Mouse (Mus musculus) intestine, postnatal 0 days (tissue): Measurements from ENCODE around the gene Gm29423. TPM values are rescaled to one million over a fixed set of nuclear protein-coding genes. Genes with fewer than 3 reads are reported as not detected.
"Not testable (repeated sequence)": the region's sequence is repeated elsewhere in the genome, so short reads cannot be mapped to it uniquely, and the experiment has no call there.

ENCODE experiments used
- ATAC-seq: fragments of 200-750 bp; cut with Nextera tagmentation; 2 replicates; pipeline ENCODE4 v1.8.0; 2017; ENCODE audit warnings: mild to moderate bottlenecking, moderate TSS enrichment, moderate library complexity
- H3K27ac ChIP-seq: fragments of 300-500 bp; sonication (generic); 2 replicates; pipeline ENCODE4 v1.5.1; 2014; ENCODE audit warnings: mild to moderate bottlenecking, low read depth, low read length, moderate library complexity
- H3K27me3 ChIP-seq: fragments of 300-500 bp; sonication (generic); replicated peaks from 2 replicates; pipeline ENCODE4 v1.6.1; 2014; ENCODE audit warnings: low read length, mixed read lengths; ENCODE audit not compliant: control insufficient read depth, insufficient read depth
- H3K36me3 ChIP-seq: fragments of 300-500 bp; sonication (generic); 2 replicates; pipeline ENCODE4 v1.6.1; 2014; ENCODE audit warnings: mild to moderate bottlenecking, moderate library complexity; ENCODE audit not compliant: control insufficient read depth, insufficient read depth
- H3K4me1 ChIP-seq: fragments of 300-500 bp; sonication (generic); replicated peaks from 2 replicates; pipeline ENCODE4 v1.6.1; 2014; ENCODE audit warnings: antibody characterized with exemption, low read length, mixed read lengths; ENCODE audit not compliant: control insufficient read depth, insufficient read depth
- H3K4me2 ChIP-seq: fragments of 300-500 bp; sonication (generic); replicated peaks from 2 replicates; pipeline ENCODE4 v1.6.1; 2014; ENCODE audit warnings: low read depth, mild to moderate bottlenecking, moderate library complexity
- H3K4me3 ChIP-seq: fragments of 300-500 bp; sonication (generic); 2 replicates; pipeline ENCODE4 v1.5.1; 2014; ENCODE audit warnings: low read depth, low read length
- H3K9ac ChIP-seq: fragments of 300-500 bp; sonication (generic); 2 replicates; pipeline ENCODE4 v1.6.1; 2014; ENCODE audit warnings: mild to moderate bottlenecking, low read depth, low read length
- H3K9me3 ChIP-seq: fragments of 300-500 bp; sonication (generic); 2 replicates; pipeline ENCODE4 v1.6.1; 2016; ENCODE audit warnings: mixed run types; ENCODE audit not compliant: control insufficient read depth
- WGBS: fragments of 180-500 bp; shearing (Covaris S2); extraction: QIAGEN DNeasy Blood & Tissue Kit; methylation state at CpG from one replicate; pipeline ENCODE4 v1.1.7; 2014; 5-methylcytosine and 5-hydroxymethylcytosine counted together
- polyA plus RNA-seq: library from polyadenylated mRNA; unstranded; fragments of >200 nt; fragmentation: Nextera tagmentation; extraction: Ambion mirVana; gene quantifications from 2 replicates; pipeline ENCODE4 v1.2.1, GENCODE M21; 2015

The Gm29423 gene
- polyA plus RNA-seq, result not detected in 2 replicates

GRCm38 (mm10) chrY:70303187-70303586, at the start of gene Gm29423, which contains the start of gene Gm29644:
TSS of gene Gm29423 (minus strand) at chrY:70303287.
TSS of gene Gm29644 (minus strand) at chrY:70303343.
- WGBS, result no CpG with 5 or more reads among the region's 2 CpGs
- not testable (repeated sequence) for H3K4me3 ChIP-seq, ATAC-seq, H3K9ac ChIP-seq, H3K4me2 ChIP-seq, H3K27ac ChIP-seq, H3K36me3 ChIP-seq, H3K9me3 ChIP-seq, H3K4me1 ChIP-seq, H3K27me3 ChIP-seq

- H3K4me2 ChIP-seq, H3K36me3 ChIP-seq, H3K27me3 ChIP-seq, ATAC-seq, H3K9ac ChIP-seq, H3K27ac ChIP-seq, H3K4me3 ChIP-seq, H3K4me1 ChIP-seq, H3K9me3 ChIP-seq: not testable (repeated sequence)
- no CpG with 5 or more reads among the region's 4 CpGs for WGBS
Observed at GRCm38 (mm10) chrY:70273542-70273941, 29.5 kb downstream of the Gm29423 start, which contains the start of gene Gm21118. TSS of gene Gm21118 (minus strand) at chrY:70273642.

Other genes with a start within 250 kb of the Gm29423 start
- not detected in 2 replicates for gene Gm21118, start 29.6 kb downstream of the Gm29423 start, polyA plus RNA-seq
- not detected in 2 replicates for gene Gm29644, start 56 bp upstream of the Gm29423 start, polyA plus RNA-seq
- not detected in 2 replicates for gene Gm20888, start 138.6 kb upstream of the Gm29423 start, polyA plus RNA-seq